Mouse (Mus musculus) G1E (cell line): ENCODE results near the gene Rgs9. TPM values are rescaled to one million over a fixed set of nuclear protein-coding genes. Genes with fewer than 3 reads are reported as not detected.

Experiments used
- ATAC-seq: 2 replicates; pipeline ENCODE4 v1.8.0; 2016; ENCODE audit warnings: mild to moderate bottlenecking; ENCODE audit not compliant: insufficient number of reproducible peaks, poor library complexity, low FRiP score, severe bottlenecking; ENCODE audit errors: extremely low read depth
- DNase-seq: peaks from one replicate; pipeline ENCODE4 v3.0.0; 2012; ENCODE audit warnings: low spot score
- H3K27me3 ChIP-seq: 2 replicates; pipeline ENCODE4 v1.6.1; 2012; ENCODE audit warnings: mild to moderate bottlenecking, low read length, inconsistent platforms; ENCODE audit not compliant: insufficient read depth
- H3K36me3 ChIP-seq: replicated peaks from 2 replicates; pipeline ENCODE3; 2012; ENCODE audit warnings: mild to moderate bottlenecking, inconsistent platforms
- H3K4me1 ChIP-seq: 2 replicates; pipeline ENCODE4 v1.6.1; 2012; ENCODE audit warnings: low read depth, low read length, inconsistent platforms, mixed read lengths; ENCODE audit not compliant: insufficient read depth
- H3K4me3 ChIP-seq: 2 replicates; pipeline ENCODE4 v1.5.1; 2012; ENCODE audit warnings: low read depth, mild to moderate bottlenecking, inconsistent platforms, low read length, moderate library complexity, mixed read lengths
- H3K9me3 ChIP-seq: replicated peaks from 2 replicates; pipeline ENCODE4 v1.6.1; 2012; ENCODE audit warnings: inconsistent platforms
- CTCF ChIP-seq: IDR thresholded peaks from 2 replicates; pipeline ENCODE4 v1.5.1; 2012; ENCODE audit warnings: low read depth, low read length, inconsistent platforms, mixed read lengths
- GATA1 ChIP-seq: IDR thresholded peaks from 2 replicates; pipeline ENCODE4 v1.6.1; 2012; ENCODE audit warnings: borderline replicate concordance, low read length, inconsistent platforms, mixed read lengths
- GATA2 ChIP-seq: IDR thresholded peaks from 2 replicates; pipeline ENCODE4 v1.6.1; 2012; ENCODE audit warnings: low read depth, low read length, inconsistent platforms, borderline replicate concordance
- POLR2AphosphoS5 ChIP-seq: IDR thresholded peaks from 2 replicates; pipeline ENCODE4 v1.6.1; 2012; ENCODE audit warnings: low read depth, low read length, inconsistent platforms; ENCODE audit not compliant: insufficient replicate concordance
- TAL1 ChIP-seq: conservative IDR thresholded peaks from 2 replicates; pipeline ENCODE4 v1.6.1; 2012; ENCODE audit warnings: low read depth, low read length, inconsistent platforms, mixed read lengths
- polyA plus RNA-seq: library from polyadenylated mRNA; stranded (reverse); fragments of >175 nt; gene quantifications from 2 replicates; pipeline ENCODE4 v1.2.3, GENCODE M21; 2012
- total RNA-seq, 2 experiments: library from RNA; stranded (forward) in 1 of 2; stranded (reverse) in 1 of 2; fragments of 200-1000 nt in 1 of 2; fragments of >200 nt in 1 of 2; fragmentation: Nextera tagmentation in 1 of 2; gene quantifications; 2 replicates each; pipeline ENCODE4 v1.2.3; 2014 to 2017

Rgs9 gene
- total and polyA plus RNA-seq, 3 experiments: 0.22 TPM; not detected in 2

DNA sequence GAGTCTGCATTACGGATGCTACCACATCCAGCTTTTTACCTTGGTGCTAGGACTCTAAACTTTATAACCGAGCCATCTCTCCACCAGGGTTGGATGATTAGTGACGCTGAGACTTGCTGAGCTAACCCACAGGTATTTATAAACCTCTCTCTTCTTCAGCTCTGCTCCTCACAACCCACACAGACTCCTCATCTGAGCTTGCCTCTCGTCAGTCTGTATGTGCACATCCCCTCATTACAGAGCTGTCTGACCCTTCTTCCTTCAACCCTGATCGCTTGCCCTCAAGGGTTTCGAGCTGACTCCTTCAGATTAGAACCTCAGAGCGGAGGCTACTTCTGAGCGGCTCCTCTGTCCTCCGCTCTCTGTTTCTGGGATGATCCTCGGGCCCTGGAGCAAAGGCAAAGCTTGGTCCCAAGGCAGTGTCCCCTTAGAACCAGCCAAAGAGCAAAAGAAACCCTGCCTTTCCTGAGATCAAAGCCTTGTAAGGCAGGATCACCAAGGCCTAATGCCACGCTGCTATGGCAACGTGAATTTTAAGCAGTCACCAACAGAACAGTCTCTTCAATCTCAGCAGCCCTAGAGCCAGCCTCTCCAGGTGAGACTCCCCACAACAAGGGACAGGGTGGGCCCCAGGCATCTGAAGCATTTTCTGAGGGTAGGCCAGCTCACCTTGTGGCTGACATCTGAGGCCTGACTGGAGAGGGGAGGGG, 79.9 kb downstream of the Rgs9 start:
- H3K9me3 ChIP-seq: peaks cover 57% of the 10 kb centered on the region
- H3K4me3 ChIP-seq: no peak overlapping the region
- DNase-seq (no peak), ATAC-seq (no peak)
- H3K4me1 ChIP-seq: no peaks in the 10 kb centered on the region
- no peaks in the 10 kb centered on the region for H3K27me3 ChIP-seq
- TF ChIP-seq TAL1: no peak
- no peak for TF ChIP-seq POLR2AphosphoS5
- TF ChIP-seq GATA2: no peak
- no peak for TF ChIP-seq GATA1
- no peak for TF ChIP-seq CTCF
- no peaks in the 10 kb centered on the region for H3K36me3 ChIP-seq

DNA sequence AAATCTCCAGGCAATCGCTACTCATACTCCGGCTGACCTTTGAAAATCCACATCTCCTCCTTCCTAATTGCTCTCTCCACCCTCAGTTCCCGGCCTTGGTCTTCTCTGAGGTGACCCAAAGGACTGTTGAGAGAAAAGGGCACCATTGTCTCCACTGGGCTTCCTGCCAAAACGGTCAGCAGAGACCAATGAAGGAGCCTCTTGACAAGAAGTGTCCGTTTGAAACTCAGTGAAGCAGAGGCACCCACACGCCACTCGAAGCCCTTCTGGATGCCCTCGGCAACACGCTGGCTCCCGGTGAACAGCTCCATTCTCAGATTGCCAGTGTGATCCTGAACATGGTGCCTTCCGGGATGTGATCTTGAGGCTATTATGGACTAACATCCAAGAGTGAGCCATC, 87.2 kb downstream of the Rgs9 start:
- H3K36me3 ChIP-seq: no peaks in the 10 kb centered on the region
- DNase-seq: no peak
- H3K4me3 ChIP-seq: no peak overlapping the region
- no peaks in the 10 kb centered on the region; the same call in 1 of the 2 replicates for H3K27me3 ChIP-seq
- no peak for ATAC-seq
- H3K9me3 ChIP-seq: peaks cover 50% of the 10 kb centered on the region
- no peak for TF ChIP-seq POLR2AphosphoS5
- TF ChIP-seq CTCF: no peak
- no peak for TF ChIP-seq TAL1
- TF ChIP-seq GATA1: no peak
- no peak for TF ChIP-seq GATA2
- no peaks in the 10 kb centered on the region for H3K4me1 ChIP-seq

- H3K9me3 ChIP-seq: peaks cover 47% of the 10 kb centered on the region
- H3K36me3 ChIP-seq: no peaks in the 10 kb centered on the region
- no peak overlapping the region for H3K4me3 ChIP-seq
- DNase-seq (no peak), ATAC-seq (no peak)
- H3K27me3 ChIP-seq: no peaks in the 10 kb centered on the region; the same call in 1 of the 2 replicates
- TF ChIP-seq CTCF (no peak), GATA2 (no peak), TAL1 (no peak), POLR2AphosphoS5 (no peak)
- no peaks in the 10 kb centered on the region for H3K4me1 ChIP-seq
Observed at GRCm38 (mm10) chr11:109210341-109210740, 87.6 kb downstream of the Rgs9 start.

GRCm38 (mm10) chr11:109206732-109207131, 91.2 kb downstream of the Rgs9 start:
- H3K27me3 ChIP-seq: no peaks in the 10 kb centered on the region; the same call in 1 of the 2 replicates
- ATAC-seq (no peak), DNase-seq (no peak)
- H3K9me3 ChIP-seq: peaks cover 47% of the 10 kb centered on the region
- no peaks in the 10 kb centered on the region for H3K4me1 ChIP-seq
- H3K36me3 ChIP-seq: no peaks in the 10 kb centered on the region
- H3K4me3 ChIP-seq: no peak overlapping the region
- no peak for TF ChIP-seq POLR2AphosphoS5
- no peak for TF ChIP-seq TAL1
- no peak for TF ChIP-seq GATA2
- TF ChIP-seq CTCF: no peak
- TF ChIP-seq GATA1: no peak

DNA sequence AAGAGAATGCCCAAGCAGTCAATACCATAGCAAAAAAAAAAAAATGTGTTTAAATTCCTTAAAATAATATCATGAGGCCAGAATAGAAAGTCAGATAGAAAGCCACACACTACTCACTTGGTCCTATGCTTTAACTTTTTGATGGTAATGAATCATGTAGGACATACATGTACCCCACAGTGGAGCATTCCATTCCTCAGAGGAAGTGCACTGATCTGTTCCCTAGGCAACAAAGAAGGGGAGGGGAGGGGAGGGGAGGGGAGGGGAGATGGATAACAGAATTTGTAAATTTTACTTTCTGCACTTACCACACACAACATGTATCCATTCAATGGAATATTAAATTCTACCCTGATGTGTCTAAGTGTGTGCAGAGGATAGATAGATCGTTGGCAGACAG, 91.9 kb downstream of the Rgs9 start:
- no peak for DNase-seq
- Histone ChIP-seq H3K4me3 (no peak overlapping the region), H3K9me3 (peaks cover 50% of the 10 kb centered on the region), H3K36me3 (no peaks in the 10 kb centered on the region), H3K27me3 (no peaks in the 10 kb centered on the region; the same call in 1 of the 2 replicates), H3K4me1 (no peaks in the 10 kb centered on the region)
- no peak for ATAC-seq
- TF ChIP-seq TAL1 (no peak), GATA2 (no peak), POLR2AphosphoS5 (no peak), GATA1 (no peak), CTCF (no peak)

DNA sequence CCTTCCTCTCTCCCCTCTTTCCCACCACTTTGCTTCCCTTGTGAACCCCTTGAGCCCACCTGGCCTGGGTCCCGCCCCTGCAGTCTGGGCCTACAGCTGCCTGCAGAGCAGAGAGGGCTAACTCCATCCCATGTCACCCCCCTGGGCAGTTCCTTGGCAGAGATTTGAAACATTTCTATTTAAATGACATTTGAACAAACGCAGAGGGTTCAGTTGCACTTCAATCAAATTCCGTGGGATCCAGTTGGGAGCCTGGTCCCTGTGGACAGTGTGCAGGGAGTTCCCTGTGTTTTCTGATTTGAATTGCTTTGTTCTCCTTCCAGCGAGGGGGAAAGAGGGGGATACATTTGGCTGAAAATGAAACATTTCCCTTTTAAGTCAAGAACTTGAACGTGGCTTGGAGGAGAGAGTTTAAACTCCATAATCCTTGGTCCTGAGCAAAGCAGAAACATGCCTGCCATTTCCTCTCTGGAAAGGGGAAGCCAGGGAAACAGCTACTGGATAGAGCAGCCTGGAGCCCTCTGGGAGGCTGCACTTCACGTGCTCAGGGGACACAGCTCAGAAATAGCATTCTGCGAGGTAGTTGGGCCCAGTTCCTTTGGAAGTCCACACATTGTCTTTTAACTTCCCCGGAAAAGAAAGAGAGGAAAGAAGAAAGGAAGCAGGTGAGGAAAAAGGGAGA, 98.2 kb downstream of the Rgs9 start:
- Histone ChIP-seq H3K4me3 (no peak overlapping the region), H3K4me1 (no peaks in the 10 kb centered on the region), H3K9me3 (peaks cover 57% of the 10 kb centered on the region), H3K27me3 (no peaks in the 10 kb centered on the region), H3K36me3 (no peaks in the 10 kb centered on the region)
- no peak for ATAC-seq
- TF ChIP-seq GATA2: no peak
- TF ChIP-seq POLR2AphosphoS5: no peak
- no peak for TF ChIP-seq CTCF
- no peak for TF ChIP-seq GATA1
- no peak for TF ChIP-seq TAL1
- no peak for DNase-seq
